Mouse (Mus musculus): ENCODE measurements around the gene Clec3b. TPM values are rescaled to one million over a fixed set of nuclear protein-coding genes. Genes with fewer than 3 reads are reported as not detected.
A peak's percentile ranks its signal among the peaks of the same experiment; 100 is the strongest.

The Clec3b gene
- polyA plus RNA-seq, 1 experiment = 0.93 TPM

- no peaks in the 10 kb centered on the region for H3K9me3 ChIP-seq
- H3K27me3 ChIP-seq (replicated peaks) = peaks cover 10% of the 10 kb centered on the region
- no peak for TF ChIP-seq GATA1 (IDR thresholded peaks at IDR 0.05; ENCODE audit: borderline replicate concordance, low read length)
- TF ChIP-seq FLI1 (IDR thresholded peaks at IDR 0.05; ENCODE audit: low read length) = no peak
- no peaks in the 10 kb centered on the region for H3K36me3 ChIP-seq (replicated peaks; ENCODE audit: low read length)
- H3K4me1 ChIP-seq = peaks cover 51% of the 10 kb centered on the region
- H3K4me3 ChIP-seq (replicated peaks) = no peak overlapping the region
Measured at GRCm38 (mm10) chr9:123151561-123151960, 815 bp downstream of the Clec3b start.

- no peak for TF ChIP-seq FLI1 (IDR thresholded peaks at IDR 0.05; ENCODE audit: low read length)
- no peak for TF ChIP-seq GATA1 (IDR thresholded peaks at IDR 0.05; ENCODE audit: borderline replicate concordance, low read length)
- Histone ChIP-seq H3K36me3 (replicated peaks; ENCODE audit: low read length) (no peaks in the 10 kb centered on the region), H3K4me3 (replicated peaks) (no peak overlapping the region)
Measured at GRCm38 (mm10) chr9:123152026-123152425, 1.3 kb downstream of the Clec3b start.

GRCm38 (mm10) chr9:123153121-123153520 lies 2.4 kb downstream of the Clec3b start:
- H3K9me3 ChIP-seq = no peaks in the 10 kb centered on the region
- no peaks in the 10 kb centered on the region for H3K36me3 ChIP-seq (replicated peaks; ENCODE audit: low read length)
- TF ChIP-seq FLI1 (IDR thresholded peaks at IDR 0.05; ENCODE audit: low read length) (no peak), GATA1 (IDR thresholded peaks at IDR 0.05; ENCODE audit: borderline replicate concordance, low read length) (no peak)
- H3K27me3 ChIP-seq (replicated peaks) = peaks cover 9% of the 10 kb centered on the region
- peak overlapping the region; percentile 14 for H3K4me3 ChIP-seq (replicated peaks)
- H3K4me1 ChIP-seq = peaks cover 52% of the 10 kb centered on the region

More at GRCm38 (mm10) chr9:123152026-123152425, 1.3 kb downstream of the Clec3b start:
- peaks cover 13% of the 10 kb centered on the region for H3K27me3 ChIP-seq (replicated peaks)
- peaks cover 51% of the 10 kb centered on the region for H3K4me1 ChIP-seq
- H3K9me3 ChIP-seq = no peaks in the 10 kb centered on the region

- peaks cover 74% of the 10 kb centered on the region for H3K4me1 ChIP-seq
- H3K36me3 ChIP-seq (replicated peaks; ENCODE audit: low read length) = peaks cover 6% of the 10 kb centered on the region
- TF ChIP-seq FLI1 (IDR thresholded peaks at IDR 0.05; ENCODE audit: low read length) = no peak
- TF ChIP-seq GATA1 (IDR thresholded peaks at IDR 0.05; ENCODE audit: borderline replicate concordance, low read length) = no peak
- H3K9me3 ChIP-seq = no peaks in the 10 kb centered on the region
- H3K27me3 ChIP-seq (replicated peaks) = peaks cover 3% of the 10 kb centered on the region
- no peak overlapping the region for H3K4me3 ChIP-seq (replicated peaks)
Measured at GRCm38 (mm10) chr9:123156910-123157361, 6.2 kb downstream of the Clec3b start.

GRCm38 (mm10) chr9:123157699-123158098 lies 7.0 kb downstream of the Clec3b start:
- Histone ChIP-seq H3K9me3 (no peaks in the 10 kb centered on the region), H3K4me1 (peaks cover 75% of the 10 kb centered on the region), H3K36me3 (replicated peaks; ENCODE audit: low read length) (peaks cover 6% of the 10 kb centered on the region), H3K4me3 (replicated peaks) (no peak overlapping the region), H3K27me3 (replicated peaks) (peaks cover 3% of the 10 kb centered on the region)
- TF ChIP-seq GATA1 (IDR thresholded peaks at IDR 0.05; ENCODE audit: borderline replicate concordance, low read length) (no peak), FLI1 (IDR thresholded peaks at IDR 0.05; ENCODE audit: low read length) (no peak)

DNA sequence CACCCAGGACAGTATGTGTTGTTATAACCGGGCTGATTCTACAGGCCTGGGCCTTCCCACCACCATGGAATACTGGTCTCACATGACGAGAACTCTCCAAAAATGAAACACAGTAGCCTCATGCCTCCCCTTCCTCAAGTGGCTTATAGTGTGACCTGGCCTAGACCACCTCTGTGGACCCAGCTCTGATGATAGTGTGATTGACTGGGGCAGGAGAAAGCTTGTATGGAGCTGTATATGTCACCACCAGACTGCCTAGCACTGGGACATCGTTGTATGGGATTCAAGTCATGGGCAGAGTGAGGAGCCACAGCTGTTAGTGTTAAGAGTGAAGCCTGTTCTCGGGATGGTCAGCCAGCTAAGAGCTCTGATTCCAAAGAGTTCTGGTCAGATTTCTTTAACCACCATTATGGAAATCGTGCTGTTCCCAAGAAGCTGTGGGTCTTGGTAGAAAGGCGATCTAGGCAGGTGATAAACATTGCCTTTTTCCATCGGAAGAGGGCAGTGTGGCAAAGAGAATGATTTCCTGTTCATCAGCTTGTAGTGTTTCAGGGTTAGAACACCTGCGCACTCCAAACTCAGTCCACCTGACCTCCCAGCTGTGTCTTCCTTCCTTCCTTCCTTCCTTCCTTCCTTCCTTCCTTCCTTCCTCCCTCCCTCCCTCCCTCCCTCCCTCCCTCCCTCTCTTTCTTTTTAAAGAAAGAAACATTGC lies 7.5 kb downstream of the Clec3b start:
- H3K4me1 ChIP-seq = peaks cover 75% of the 10 kb centered on the region
- no peak for TF ChIP-seq FLI1 (IDR thresholded peaks at IDR 0.05; ENCODE audit: low read length)
- no peak for TF ChIP-seq GATA1 (IDR thresholded peaks at IDR 0.05; ENCODE audit: borderline replicate concordance, low read length)
- peaks cover 11% of the 10 kb centered on the region for H3K36me3 ChIP-seq (replicated peaks; ENCODE audit: low read length)
- H3K4me3 ChIP-seq (replicated peaks) = no peak overlapping the region
- H3K27me3 ChIP-seq (replicated peaks) = peaks cover 3% of the 10 kb centered on the region
- H3K9me3 ChIP-seq = peaks cover 4% of the 10 kb centered on the region

DNA sequence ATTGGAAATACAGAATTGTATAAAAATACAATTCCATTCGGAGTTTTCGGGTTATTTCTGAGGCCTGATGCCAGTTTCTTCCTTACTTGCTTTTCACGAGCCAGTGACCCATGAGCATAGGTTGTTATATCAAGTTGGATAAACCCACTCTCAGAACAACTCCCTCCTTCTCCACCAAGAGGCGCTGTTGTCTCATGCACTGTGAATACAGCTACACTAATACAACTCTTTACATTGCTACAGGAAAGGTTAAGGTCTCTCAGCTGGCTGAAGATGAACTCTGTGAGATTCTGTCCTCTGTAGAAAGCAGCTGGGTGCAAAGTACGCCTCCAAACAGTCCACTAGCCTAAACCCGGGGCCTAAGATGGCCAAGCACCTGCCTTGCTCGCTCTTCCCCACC lies 8.6 kb downstream of the Clec3b start:
- no peak overlapping the region for H3K4me3 ChIP-seq (replicated peaks)
- H3K9me3 ChIP-seq = peaks cover 6% of the 10 kb centered on the region
- peaks cover 73% of the 10 kb centered on the region for H3K4me1 ChIP-seq
- peaks cover 13% of the 10 kb centered on the region for H3K36me3 ChIP-seq (replicated peaks; ENCODE audit: low read length)
- H3K27me3 ChIP-seq (replicated peaks) = peaks cover 3% of the 10 kb centered on the region
- TF ChIP-seq FLI1 (IDR thresholded peaks at IDR 0.05; ENCODE audit: low read length) = no peak
- no peak for TF ChIP-seq GATA1 (IDR thresholded peaks at IDR 0.05; ENCODE audit: borderline replicate concordance, low read length)

GRCm38 (mm10) chr9:123161792-123162191 lies 11.0 kb downstream of the Clec3b start:
- Histone ChIP-seq H3K9me3 (peaks cover 6% of the 10 kb centered on the region), H3K36me3 (replicated peaks; ENCODE audit: low read length) (peaks cover 13% of the 10 kb centered on the region), H3K4me3 (replicated peaks) (no peak overlapping the region), H3K27me3 (replicated peaks) (peaks cover 1% of the 10 kb centered on the region), H3K4me1 (peaks cover 67% of the 10 kb centered on the region)
- TF ChIP-seq GATA1 (IDR thresholded peaks at IDR 0.05; ENCODE audit: borderline replicate concordance, low read length) (no peak), FLI1 (IDR thresholded peaks at IDR 0.05; ENCODE audit: low read length) (no peak)

- Histone ChIP-seq H3K36me3 (replicated peaks; ENCODE audit: low read length) (peaks cover 13% of the 10 kb centered on the region), H3K4me1 (peaks cover 72% of the 10 kb centered on the region), H3K9me3 (peaks cover 6% of the 10 kb centered on the region), H3K4me3 (replicated peaks) (peak overlapping the region; percentile 88), H3K27me3 (replicated peaks) (no peaks in the 10 kb centered on the region)
- TF ChIP-seq FLI1 (IDR thresholded peaks at IDR 0.05; ENCODE audit: low read length) (no peak), GATA1 (IDR thresholded peaks at IDR 0.05; ENCODE audit: borderline replicate concordance, low read length) (no peak)
Measured at GRCm38 (mm10) chr9:123162985-123163694, 12.4 kb downstream of the Clec3b start.

Measured in megakaryocyte, embryonic 14.5 days (primary cell).